Mouse (Mus musculus) liver, adult 2 months (tissue): ENCODE data around the gene Col15a1.
A peak's percentile ranks its signal among the peaks of the same experiment; 100 is the strongest.

ENCODE experiments used
- CTCF ChIP-seq: fragments of 200-500 bp; IDR thresholded peaks from 2 replicates; pipeline ENCODE4 v1.5.1; 2011; ENCODE audit warnings: low read depth, low read length, control low read depth
- POLR2A ChIP-seq: fragments of 200-500 bp; IDR thresholded peaks from 2 replicates; pipeline ENCODE4 v1.6.1; 2011; ENCODE audit warnings: low read length, control low read depth; ENCODE audit not compliant: insufficient read depth; ENCODE audit errors: extremely low read depth

DNA sequence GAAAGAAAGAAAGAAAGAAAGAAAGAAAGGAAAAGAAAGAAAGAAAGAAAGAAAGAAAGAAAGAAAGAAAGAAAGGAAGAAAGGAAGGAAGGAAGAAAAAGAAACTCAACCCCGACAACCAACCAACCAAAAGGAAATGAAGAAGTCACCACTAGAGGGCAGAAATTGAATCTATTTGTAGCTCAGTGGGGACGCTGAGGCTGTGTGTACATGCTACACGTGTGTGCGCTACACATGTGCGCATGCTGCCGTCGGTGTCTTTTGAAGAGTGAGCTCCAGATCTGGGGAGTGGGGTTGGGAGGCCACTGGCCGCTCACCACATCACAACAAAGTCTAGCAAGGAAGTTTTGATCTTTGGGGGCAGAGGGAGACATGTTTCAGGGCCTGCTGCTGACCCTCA, 38.9 kb downstream of the Col15a1 start:
- TF ChIP-seq CTCF (peak; percentile 46), POLR2A (no peak)
